Mouse (Mus musculus): Measurements from ENCODE around the gene Kcnk4. TPM values are rescaled to one million over a fixed set of nuclear protein-coding genes. Genes with fewer than 3 reads are reported as not detected.
"Not testable (repeated sequence)": the region's sequence is repeated elsewhere in the genome, so short reads cannot be mapped to it uniquely, and the experiment has no call there.

The Kcnk4 gene
- polyA plus RNA-seq, 1 experiment, result 0.26 TPM

GRCm38 (mm10) chr19:6912205-6912970 is 21.9 kb downstream of the Kcnk4 start:
- Histone ChIP-seq H3K4me3 (ENCODE audit: insufficient read depth, poor library complexity, severe bottlenecking) (no peak overlapping the region), H3K79me2 (ENCODE audit: control insufficient read depth, insufficient read depth) (peaks cover 49% of the 10 kb centered on the region), H3K27me3 (ENCODE audit: control insufficient read depth, insufficient read depth, insufficient read length) (no peaks in the 10 kb centered on the region), H3ac (ENCODE audit: control insufficient read depth, insufficient read length, low read depth) (no peak overlapping the region), H3K79me3 (ENCODE audit: low read depth) (peaks cover 20% of the 10 kb centered on the region), H3K36me3 (ENCODE audit: control insufficient read depth, insufficient read depth) (peaks cover 29% of the 10 kb centered on the region)
- TF ChIP-seq USF1 (IDR thresholded peaks at IDR 0.05; ENCODE audit: low read depth) (no peak), CEBPB (IDR thresholded peaks at IDR 0.05; ENCODE audit: low read depth) (no peak), MAX (IDR thresholded peaks at IDR 0.05) (no peak), FOSL1 (IDR thresholded peaks at IDR 0.05; ENCODE audit: insufficient read depth, low read length, poor library complexity, severe bottlenecking) (no peak), MYOG (IDR thresholded peaks at IDR 0.05; ENCODE audit: control insufficient read depth, extremely low read depth, insufficient read length) (no peak), CTCF (IDR thresholded peaks at IDR 0.05; ENCODE audit: control insufficient read depth, insufficient read depth, insufficient read length) (no peak), MYOD1 (IDR thresholded peaks at IDR 0.05; ENCODE audit: control insufficient read depth, insufficient read length, low read depth) (no peak)

GRCm38 (mm10) chr19:6911101-6912074 is 22.9 kb downstream of the Kcnk4 start:
- H3K79me3 ChIP-seq (ENCODE audit: low read depth), result peaks cover 23% of the 10 kb centered on the region
- H3K79me2 ChIP-seq (ENCODE audit: control insufficient read depth, insufficient read depth), result peaks cover 52% of the 10 kb centered on the region
- H3K27me3 ChIP-seq (ENCODE audit: control insufficient read depth, insufficient read depth, insufficient read length), result no peaks in the 10 kb centered on the region
- peaks cover 30% of the 10 kb centered on the region for H3K36me3 ChIP-seq (ENCODE audit: control insufficient read depth, insufficient read depth)
- TF ChIP-seq MAX (IDR thresholded peaks at IDR 0.05), result no peak
- no peak for TF ChIP-seq FOSL1 (IDR thresholded peaks at IDR 0.05; ENCODE audit: insufficient read depth, low read length, poor library complexity, severe bottlenecking)
- no peak for TF ChIP-seq CTCF (IDR thresholded peaks at IDR 0.05; ENCODE audit: control insufficient read depth, insufficient read depth, insufficient read length)
- no peak for TF ChIP-seq CEBPB (IDR thresholded peaks at IDR 0.05; ENCODE audit: low read depth)
- TF ChIP-seq MYOD1 (IDR thresholded peaks at IDR 0.05; ENCODE audit: control insufficient read depth, insufficient read length, low read depth), result no peak
- TF ChIP-seq MYOG (IDR thresholded peaks at IDR 0.05; ENCODE audit: control insufficient read depth, extremely low read depth, insufficient read length), result no peak
- no peak for TF ChIP-seq USF1 (IDR thresholded peaks at IDR 0.05; ENCODE audit: low read depth)
- H3ac ChIP-seq (ENCODE audit: control insufficient read depth, insufficient read length, low read depth), result no peak overlapping the region
- H3K4me3 ChIP-seq (ENCODE audit: insufficient read depth, poor library complexity, severe bottlenecking), result peak overlapping the region; percentile 76

- H3K27me3 ChIP-seq (ENCODE audit: control insufficient read depth, insufficient read depth, insufficient read length), result not testable (repeated sequence)
- H3K36me3 ChIP-seq (ENCODE audit: control insufficient read depth, insufficient read depth), result peaks cover 36% of the 10 kb centered on the region
- peak overlapping the region; percentile 62 for H3ac ChIP-seq (ENCODE audit: control insufficient read depth, insufficient read length, low read depth)
- peak overlapping the region; percentile 76 for H3K4me3 ChIP-seq (ENCODE audit: insufficient read depth, poor library complexity, severe bottlenecking)
- peaks cover 23% of the 10 kb centered on the region for H3K79me3 ChIP-seq (ENCODE audit: low read depth)
- peaks cover 48% of the 10 kb centered on the region for H3K79me2 ChIP-seq (ENCODE audit: control insufficient read depth, insufficient read depth)
Observed at GRCm38 (mm10) chr19:6910306-6910705, 24.0 kb downstream of the Kcnk4 start.

- Histone ChIP-seq H3ac (ENCODE audit: control insufficient read depth, insufficient read length, low read depth) (peak within 1 kb of the TSS; percentile 94), H3K79me2 (ENCODE audit: control insufficient read depth, insufficient read depth) (peaks cover 48% of the 10 kb centered on the region), H3K4me3 (ENCODE audit: insufficient read depth, poor library complexity, severe bottlenecking) (peak within 1 kb of the TSS; percentile 76), H3K79me3 (ENCODE audit: low read depth) (peaks cover 23% of the 10 kb centered on the region), H3K27me3 (ENCODE audit: control insufficient read depth, insufficient read depth, insufficient read length) (no peaks in the 10 kb centered on the region), H3K36me3 (ENCODE audit: control insufficient read depth, insufficient read depth) (peaks cover 40% of the 10 kb centered on the region)
- TF ChIP-seq FOSL1 (IDR thresholded peaks at IDR 0.05; ENCODE audit: insufficient read depth, low read length, poor library complexity, severe bottlenecking), result no peak
- no peak for TF ChIP-seq MYOG (IDR thresholded peaks at IDR 0.05; ENCODE audit: control insufficient read depth, extremely low read depth, insufficient read length)
- TF ChIP-seq MAX (IDR thresholded peaks at IDR 0.05), result peak; percentile 62
- TF ChIP-seq CTCF (IDR thresholded peaks at IDR 0.05; ENCODE audit: control insufficient read depth, insufficient read depth, insufficient read length), result no peak
- TF ChIP-seq USF1 (IDR thresholded peaks at IDR 0.05; ENCODE audit: low read depth), result peak; percentile 12
Observed at GRCm38 (mm10) chr19:6909507-6910289, 24.6 kb downstream of the Kcnk4 start, which contains the start of the genes Trmt112 and Prdx5. TSS of gene Trmt112 (plus strand) at chr19:6909698. TSS of gene Prdx5 (minus strand) at chr19:6910106.

GRCm38 (mm10) chr19:6909021-6909420 is 25.3 kb downstream of the Kcnk4 start:
- Histone ChIP-seq H3K36me3 (ENCODE audit: control insufficient read depth, insufficient read depth) (peaks cover 40% of the 10 kb centered on the region), H3K79me2 (ENCODE audit: control insufficient read depth, insufficient read depth) (peaks cover 48% of the 10 kb centered on the region), H3K27me3 (ENCODE audit: control insufficient read depth, insufficient read depth, insufficient read length) (no peaks in the 10 kb centered on the region), H3K4me3 (ENCODE audit: insufficient read depth, poor library complexity, severe bottlenecking) (peak overlapping the region; percentile 76), H3ac (ENCODE audit: control insufficient read depth, insufficient read length, low read depth) (peak overlapping the region; percentile 94), H3K79me3 (ENCODE audit: low read depth) (peaks cover 23% of the 10 kb centered on the region)
- TF ChIP-seq FOSL1 (IDR thresholded peaks at IDR 0.05; ENCODE audit: insufficient read depth, low read length, poor library complexity, severe bottlenecking) (no peak), MYOG (IDR thresholded peaks at IDR 0.05; ENCODE audit: control insufficient read depth, extremely low read depth, insufficient read length) (no peak), CTCF (IDR thresholded peaks at IDR 0.05; ENCODE audit: control insufficient read depth, insufficient read depth, insufficient read length) (no peak), USF1 (IDR thresholded peaks at IDR 0.05; ENCODE audit: low read depth) (no peak), CEBPB (IDR thresholded peaks at IDR 0.05; ENCODE audit: low read depth) (no peak), MYOD1 (IDR thresholded peaks at IDR 0.05; ENCODE audit: control insufficient read depth, insufficient read length, low read depth) (no peak), MAX (IDR thresholded peaks at IDR 0.05) (no peak)
